Comparison of ENCODE assay signal across 26 mouse cellular contexts in the genomic region with DNA sequence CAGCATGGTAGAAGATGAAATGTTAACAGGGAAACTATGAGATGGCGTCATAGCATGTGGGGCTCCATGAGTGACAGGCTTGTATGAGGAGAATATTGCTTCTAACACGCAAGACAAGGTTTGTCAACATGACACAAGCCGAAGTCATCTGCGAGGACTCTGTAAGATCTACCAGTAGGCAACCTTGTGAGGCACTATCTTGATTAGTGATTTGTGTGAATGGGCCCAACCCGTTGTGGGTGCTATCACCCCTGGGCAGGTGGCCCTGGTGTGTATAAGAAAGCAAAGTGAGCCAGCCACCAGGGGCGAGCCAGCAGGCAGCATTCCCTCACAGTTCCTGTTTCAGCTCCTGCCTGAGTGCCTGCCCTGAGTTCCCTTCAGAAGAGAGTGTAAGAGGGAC.
DNase-seq lines count a peak whose midpoint lies in the region; ATAC-seq lines count a peak whose summit lies in the region.
"Had no signal": no experiment of that assay in that cellular context is flagged by ENCODE, and none has a peak within 500 bp of the region (broad histone marks: within the 10 kb centered on the region; RNA-seq: fewer than 3 reads in every experiment).

No protein-coding gene starts in this region.

- 0 out of 2 replicates have a peak overlapping the region, but pooled peaks have one; percentile 9 for H3K27ac ChIP-seq in forebrain, embryonic 15.5 days (replicated peaks)
- H3K27ac ChIP-seq in forebrain, embryonic 16.5 days (ENCODE audit: low read length), result no peak overlapping the region
- no peak overlapping the region for H3K27ac ChIP-seq in heart, embryonic 10.5 days
- H3K27ac ChIP-seq: embryonic facial prominence, embryonic 13.5 days; embryonic facial prominence, embryonic 15.5 days; forebrain, embryonic 10.5 days; forebrain, embryonic 12.5 days had no signal

- no peaks in the 10 kb centered on the region for H3K36me3 ChIP-seq in forebrain, embryonic 15.5 days
- no peaks in the 10 kb centered on the region for H3K36me3 ChIP-seq in forebrain, embryonic 16.5 days (ENCODE audit: control insufficient read depth, insufficient read depth)
- no peaks in the 10 kb centered on the region for H3K36me3 ChIP-seq in heart, embryonic 10.5 days
- H3K36me3 ChIP-seq: embryonic facial prominence, embryonic 13.5 days; embryonic facial prominence, embryonic 15.5 days; forebrain, embryonic 10.5 days; forebrain, embryonic 12.5 days; G1E had no signal

- WGBS in forebrain, embryonic 15.5 days, result 91% methylated on average over 6 of the region's 6 CpGs
- 88% methylated on average over 6 of the region's 6 CpGs for WGBS in forebrain, embryonic 16.5 days
- WGBS in heart, embryonic 10.5 days, result 83% methylated on average over 6 of the region's 6 CpGs

- ATAC-seq in forebrain, embryonic 15.5 days (replicated peaks), result no peak
- ATAC-seq in forebrain, embryonic 16.5 days, result no peak
- 0 out of 2 replicates have a peak, but pooled peaks have one; percentile 44 for ATAC-seq in megakaryocyte-erythroid progenitor cell, adult 5-6 weeks (replicated peaks; ENCODE audit: low FRiP score, low TSS enrichment, poor library complexity, severe bottlenecking)
- ATAC-seq: CD4-positive, CD25-positive, alpha-beta regulatory T cell, adult 4 months; forebrain, embryonic 14.5 days had no signal

- H3K4me2 ChIP-seq in forebrain, embryonic 15.5 days (replicated peaks), result no peak overlapping the region
- no peak overlapping the region for H3K4me2 ChIP-seq in forebrain, embryonic 16.5 days (ENCODE audit: low read length)
- H3K4me2 ChIP-seq: embryonic facial prominence, embryonic 13.5 days; embryonic facial prominence, embryonic 15.5 days; forebrain, embryonic 12.5 days had no signal

- peaks cover 31% of the 10 kb centered on the region for H3K4me1 ChIP-seq in forebrain, embryonic 15.5 days
- H3K4me1 ChIP-seq in forebrain, embryonic 16.5 days (replicated peaks; ENCODE audit: control insufficient read depth, insufficient read depth, low read length), result peaks cover 27% of the 10 kb centered on the region
- peaks cover 24% of the 10 kb centered on the region for H3K4me1 ChIP-seq in heart, embryonic 10.5 days

- H3K4me3 ChIP-seq in forebrain, embryonic 15.5 days, result no peak overlapping the region
- no peak overlapping the region for H3K4me3 ChIP-seq in forebrain, embryonic 16.5 days (replicated peaks; ENCODE audit: low read length)
- no peak overlapping the region for H3K4me3 ChIP-seq in heart, embryonic 10.5 days
- H3K4me3 ChIP-seq: embryonic facial prominence, embryonic 13.5 days; embryonic facial prominence, embryonic 15.5 days; erythroblast, embryonic 14.5 days; forebrain, embryonic 10.5 days; forebrain, embryonic 12.5 days had no signal

- no peak overlapping the region for H3K9ac ChIP-seq in forebrain, embryonic 15.5 days (replicated peaks)
- H3K9ac ChIP-seq in forebrain, embryonic 16.5 days (replicated peaks; ENCODE audit: low read depth, low read length), result no peak overlapping the region
- H3K9ac ChIP-seq: embryonic facial prominence, embryonic 13.5 days; embryonic facial prominence, embryonic 15.5 days; forebrain, embryonic 12.5 days had no signal

- no peaks in the 10 kb centered on the region for H3K9me3 ChIP-seq in forebrain, embryonic 15.5 days
- no peaks in the 10 kb centered on the region for H3K9me3 ChIP-seq in forebrain, embryonic 16.5 days (ENCODE audit: control insufficient read depth, low read length)
- no peaks in the 10 kb centered on the region for H3K9me3 ChIP-seq in heart, embryonic 10.5 days
- H3K9me3 ChIP-seq: embryonic facial prominence, embryonic 13.5 days; embryonic facial prominence, embryonic 15.5 days; forebrain, embryonic 10.5 days; forebrain, embryonic 12.5 days; G1E had no signal

- no peaks in the 10 kb centered on the region for H3K27me3 ChIP-seq in forebrain, embryonic 15.5 days
- H3K27me3 ChIP-seq in forebrain, embryonic 16.5 days (replicated peaks; ENCODE audit: control insufficient read depth, insufficient read depth, low read length), result no peaks in the 10 kb centered on the region
- H3K27me3 ChIP-seq in heart, embryonic 10.5 days (ENCODE audit: insufficient read depth, poor library complexity, severe bottlenecking), result no peaks in the 10 kb centered on the region
- H3K27me3 ChIP-seq: CH12.LX; embryonic facial prominence, embryonic 13.5 days; embryonic facial prominence, embryonic 15.5 days; forebrain, embryonic 12.5 days had no signal

- peak; percentile 64 for DNase-seq in heart, embryonic 10.5 days (ENCODE audit: low spot score)
- DNase-seq in heart, adult 9 months (ENCODE audit: low spot score in 2 of 2), result no peak
- no peak for DNase-seq in spleen, postnatal 4 days (ENCODE audit: low spot score in 2 of 2)
- DNase-seq: adrenal gland, adult 2 months; adrenal gland, postnatal 10 days; adrenal gland, postnatal 25 days; B cell, adult 2 months; cerebellum, adult 11 months; cerebellum, adult 18-20 months; cerebellum, adult 8-10 months; cerebellum, adult 9-11 months; cerebellum, postnatal 14 days; cerebellum, postnatal 36 days; embryo, embryonic 11 days had no signal
